Mouse (Mus musculus) G1E (cell line): ENCODE measurements around the gene Gcgr. TPM values are rescaled to one million over a fixed set of nuclear protein-coding genes. Genes with fewer than 3 reads are reported as not detected.

Source experiments
- ATAC-seq: 2 replicates; pipeline ENCODE4 v1.8.0; 2016; ENCODE audit warnings: mild to moderate bottlenecking; ENCODE audit not compliant: insufficient number of reproducible peaks, poor library complexity, low FRiP score, severe bottlenecking; ENCODE audit errors: extremely low read depth
- DNase-seq: peaks from one replicate; pipeline ENCODE4 v3.0.0; 2012; ENCODE audit warnings: low spot score
- H3K27me3 ChIP-seq: 2 replicates; pipeline ENCODE4 v1.6.1; 2012; ENCODE audit warnings: mild to moderate bottlenecking, low read length, inconsistent platforms; ENCODE audit not compliant: insufficient read depth
- H3K36me3 ChIP-seq: replicated peaks from 2 replicates; pipeline ENCODE3; 2012; ENCODE audit warnings: mild to moderate bottlenecking, inconsistent platforms
- H3K4me1 ChIP-seq: 2 replicates; pipeline ENCODE4 v1.6.1; 2012; ENCODE audit warnings: low read depth, low read length, inconsistent platforms, mixed read lengths; ENCODE audit not compliant: insufficient read depth
- H3K4me3 ChIP-seq: 2 replicates; pipeline ENCODE4 v1.5.1; 2012; ENCODE audit warnings: low read depth, mild to moderate bottlenecking, inconsistent platforms, low read length, moderate library complexity, mixed read lengths
- H3K9me3 ChIP-seq: replicated peaks from 2 replicates; pipeline ENCODE4 v1.6.1; 2012; ENCODE audit warnings: inconsistent platforms
- CTCF ChIP-seq: IDR thresholded peaks from 2 replicates; pipeline ENCODE4 v1.5.1; 2012; ENCODE audit warnings: low read depth, low read length, inconsistent platforms, mixed read lengths
- GATA1 ChIP-seq: IDR thresholded peaks from 2 replicates; pipeline ENCODE4 v1.6.1; 2012; ENCODE audit warnings: borderline replicate concordance, low read length, inconsistent platforms, mixed read lengths
- GATA2 ChIP-seq: IDR thresholded peaks from 2 replicates; pipeline ENCODE4 v1.6.1; 2012; ENCODE audit warnings: low read depth, low read length, inconsistent platforms, borderline replicate concordance
- POLR2AphosphoS5 ChIP-seq: IDR thresholded peaks from 2 replicates; pipeline ENCODE4 v1.6.1; 2012; ENCODE audit warnings: low read depth, low read length, inconsistent platforms; ENCODE audit not compliant: insufficient replicate concordance
- TAL1 ChIP-seq: conservative IDR thresholded peaks from 2 replicates; pipeline ENCODE4 v1.6.1; 2012; ENCODE audit warnings: low read depth, low read length, inconsistent platforms, mixed read lengths
- polyA plus RNA-seq: library from polyadenylated mRNA; stranded (reverse); fragments of >175 nt; gene quantifications from 2 replicates; pipeline ENCODE4 v1.2.3, GENCODE M21; 2012
- total RNA-seq, 2 experiments: library from RNA; stranded (forward) in 1 of 2; stranded (reverse) in 1 of 2; fragments of 200-1000 nt in 1 of 2; fragments of >200 nt in 1 of 2; fragmentation: Nextera tagmentation in 1 of 2; gene quantifications; 2 replicates each; pipeline ENCODE4 v1.2.3; 2014 to 2017

The Gcgr gene
- total and polyA plus RNA-seq, 3 experiments: not detected

DNA sequence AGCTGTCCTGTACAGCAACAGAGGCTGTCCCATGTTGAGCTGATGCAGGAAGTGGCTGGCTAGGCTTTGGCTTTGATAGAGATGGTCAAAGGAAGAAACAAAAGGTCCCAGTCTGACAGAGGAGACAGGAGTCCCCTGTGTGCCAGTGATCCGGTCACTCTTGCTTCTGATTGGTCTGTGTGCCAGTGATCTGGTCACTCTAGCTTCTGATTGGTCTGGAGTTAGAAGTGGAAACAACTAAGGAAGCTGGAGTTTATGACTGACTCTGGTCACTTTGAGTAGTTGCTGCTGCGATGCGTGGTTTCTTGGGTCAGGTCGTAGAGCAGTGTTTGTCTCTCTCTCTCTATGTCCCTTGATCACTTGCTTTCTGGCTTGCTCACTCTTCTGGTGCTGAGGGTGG is 28.8 kb upstream of the Gcgr start:
- Histone ChIP-seq H3K4me3 (no peak overlapping the region), H3K36me3 (peaks cover 33% of the 10 kb centered on the region), H3K4me1 (peaks cover 15% of the 10 kb centered on the region), H3K27me3 (peaks cover 24% of the 10 kb centered on the region), H3K9me3 (no peaks in the 10 kb centered on the region)
- DNase-seq (no peak), ATAC-seq (no peak)
- TF ChIP-seq POLR2AphosphoS5 (no peak), CTCF (no peak), GATA2 (no peak), GATA1 (no peak), TAL1 (no peak)

DNA sequence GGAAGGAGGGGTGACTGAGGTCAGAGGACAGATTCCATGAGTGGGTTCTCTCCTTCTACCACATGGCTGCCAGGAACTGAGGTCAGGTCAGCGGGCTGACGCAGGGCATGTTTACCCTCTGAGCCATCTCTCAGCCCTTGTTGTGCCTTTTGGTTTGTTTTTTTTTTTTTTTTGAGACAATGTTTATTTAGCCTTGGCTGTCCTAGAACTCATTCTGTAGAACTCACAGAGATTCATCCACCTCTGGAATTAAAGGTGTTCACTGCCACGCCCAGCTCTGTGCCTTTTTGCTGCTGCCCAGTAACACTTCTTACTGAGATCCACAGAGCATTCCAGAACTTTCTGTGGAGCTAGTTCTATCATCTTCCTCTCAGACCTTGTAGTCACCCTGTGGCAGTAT is 24.8 kb upstream of the Gcgr start:
- peaks cover 24% of the 10 kb centered on the region for H3K27me3 ChIP-seq
- H3K9me3 ChIP-seq: no peaks in the 10 kb centered on the region
- no peaks in the 10 kb centered on the region for H3K36me3 ChIP-seq
- ATAC-seq (no peak), DNase-seq (no peak)
- H3K4me1 ChIP-seq: peaks cover 37% of the 10 kb centered on the region
- TF ChIP-seq POLR2AphosphoS5 (no peak), GATA2 (no peak), CTCF (no peak), TAL1 (no peak), GATA1 (no peak)
- no peak overlapping the region for H3K4me3 ChIP-seq

DNA sequence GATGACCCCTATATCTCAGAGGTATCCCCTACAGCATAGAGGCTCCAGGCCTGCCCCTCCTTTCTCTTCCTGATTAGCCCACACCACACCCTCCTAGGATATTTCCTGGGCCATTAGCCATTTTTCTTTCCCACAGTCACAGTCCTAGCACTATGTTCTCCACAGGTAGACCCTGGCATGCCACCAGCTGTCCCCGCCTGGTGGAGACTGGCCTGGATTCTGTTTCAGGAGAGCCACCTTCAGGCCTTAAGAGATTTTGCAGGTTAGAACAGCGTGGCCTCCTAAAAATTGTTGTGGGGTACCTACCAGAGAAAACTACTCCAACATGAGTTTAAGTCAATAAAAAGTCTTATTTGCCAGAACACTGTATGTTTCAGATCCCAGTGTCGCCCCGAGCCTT is 23.6 kb upstream of the Gcgr start:
- peaks cover 48% of the 10 kb centered on the region for H3K4me1 ChIP-seq
- ATAC-seq (no peak), DNase-seq (peak; percentile 27)
- H3K9me3 ChIP-seq: no peaks in the 10 kb centered on the region
- peaks cover 19% of the 10 kb centered on the region for H3K27me3 ChIP-seq
- TF ChIP-seq GATA2: no peak
- TF ChIP-seq GATA1: no peak
- no peak; the same call in 1 of the 2 replicates for TF ChIP-seq CTCF
- TF ChIP-seq POLR2AphosphoS5: no peak
- TF ChIP-seq TAL1: no peak
- H3K36me3 ChIP-seq: no peaks in the 10 kb centered on the region
- no peak overlapping the region for H3K4me3 ChIP-seq

DNA sequence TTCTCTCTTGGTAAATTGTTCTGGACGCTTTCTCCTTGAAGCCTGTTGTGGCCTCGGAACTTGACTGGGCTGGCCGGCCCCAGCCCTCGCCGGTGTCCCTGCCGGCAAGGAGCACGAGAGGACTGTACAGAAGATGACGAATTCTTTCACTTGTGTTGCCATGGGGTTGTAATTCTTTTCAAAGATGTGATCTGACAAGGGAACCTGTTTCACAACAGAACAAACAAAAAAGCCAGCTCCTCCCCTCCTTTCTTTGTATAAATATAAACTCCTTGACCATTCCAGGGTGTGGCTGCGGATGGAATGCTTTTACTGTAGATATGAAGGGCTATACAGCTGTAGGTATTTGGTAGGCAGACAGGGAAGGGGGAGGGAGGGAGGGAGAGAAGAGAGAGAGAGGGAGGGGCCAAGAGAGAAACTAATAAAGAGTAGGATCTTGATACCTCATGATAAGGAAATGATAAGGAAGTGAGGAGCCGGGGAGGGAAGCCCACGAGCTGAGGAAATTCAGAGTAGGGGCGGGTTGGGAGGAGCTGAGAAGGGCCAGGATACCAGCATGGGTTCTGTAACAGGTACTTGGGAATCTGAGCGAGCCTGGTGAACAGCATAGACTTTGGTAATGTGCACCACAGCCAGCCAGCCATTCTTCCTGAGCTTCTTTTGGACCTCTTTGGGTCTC is 22.7 kb upstream of the Gcgr start:
- H3K27me3 ChIP-seq: peaks cover 14% of the 10 kb centered on the region
- no peak overlapping the region for H3K4me3 ChIP-seq
- H3K9me3 ChIP-seq: no peaks in the 10 kb centered on the region
- ATAC-seq (no peak), DNase-seq (no peak)
- H3K36me3 ChIP-seq: no peaks in the 10 kb centered on the region
- H3K4me1 ChIP-seq: peaks cover 51% of the 10 kb centered on the region
- TF ChIP-seq GATA1 (no peak), TAL1 (no peak), GATA2 (no peak), CTCF (no peak), POLR2AphosphoS5 (no peak)

DNA sequence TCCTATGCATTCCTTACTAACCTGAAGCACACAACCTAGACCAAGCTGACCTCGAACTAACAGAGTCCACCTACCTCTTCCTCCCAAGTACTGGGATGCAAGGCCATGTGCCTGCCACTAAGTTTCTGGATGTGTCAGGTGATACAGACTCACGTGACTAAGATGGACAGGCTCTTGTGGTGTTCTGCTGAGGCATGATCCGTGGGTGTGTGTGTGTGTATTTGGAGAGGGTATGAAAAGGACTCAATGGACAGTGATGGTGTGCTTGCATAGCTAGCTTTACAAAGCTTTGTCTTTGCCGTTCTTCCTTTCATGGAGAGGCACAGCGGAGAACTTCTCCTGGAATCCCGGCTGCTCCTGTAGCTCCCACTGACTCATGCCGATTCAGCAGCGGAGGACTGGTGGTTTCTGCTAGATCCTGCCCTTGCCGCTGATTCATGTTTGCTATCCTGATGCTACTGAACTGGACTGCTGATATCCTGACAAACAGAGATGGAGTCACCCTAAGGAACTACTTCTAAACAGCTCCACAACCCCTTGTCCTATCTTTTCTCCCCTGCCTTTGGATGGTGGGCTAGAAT is 22.1 kb upstream of the Gcgr start:
- ATAC-seq (no peak), DNase-seq (no peak)
- Histone ChIP-seq H3K9me3 (no peaks in the 10 kb centered on the region), H3K27me3 (peaks cover 10% of the 10 kb centered on the region), H3K4me3 (no peak overlapping the region), H3K4me1 (peaks cover 55% of the 10 kb centered on the region), H3K36me3 (no peaks in the 10 kb centered on the region)
- TF ChIP-seq TAL1: no peak
- TF ChIP-seq GATA1: no peak
- TF ChIP-seq POLR2AphosphoS5: no peak
- no peak for TF ChIP-seq GATA2
- TF ChIP-seq CTCF: no peak

DNA sequence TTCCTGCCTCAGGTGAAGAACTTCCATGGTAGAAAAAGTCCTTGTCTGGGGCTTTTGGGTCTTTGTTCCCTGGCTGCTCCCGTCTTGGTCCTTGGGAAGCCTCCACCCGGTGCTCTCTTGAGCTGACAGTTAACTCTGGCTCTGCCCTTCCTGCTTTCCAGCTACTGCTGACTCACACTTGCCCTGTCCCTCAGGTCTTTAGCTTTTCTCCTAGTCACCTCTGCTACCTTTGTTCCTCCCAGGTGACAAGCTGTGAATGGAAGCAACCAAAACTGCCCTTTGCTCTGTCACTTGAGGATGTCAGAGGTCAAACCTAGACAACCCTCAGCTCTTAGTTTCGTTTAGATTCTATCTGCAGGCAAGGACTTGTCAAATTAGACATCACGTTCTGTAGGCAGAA is 20.6 kb upstream of the Gcgr start:
- peaks cover 59% of the 10 kb centered on the region for H3K4me1 ChIP-seq
- DNase-seq (peak; percentile 19), ATAC-seq (0 out of 2 replicates have a peak, but pooled peaks have one; percentile 12)
- TF ChIP-seq GATA1: no peak
- TF ChIP-seq CTCF: no peak
- no peak for TF ChIP-seq POLR2AphosphoS5
- TF ChIP-seq TAL1: no peak
- TF ChIP-seq GATA2: no peak
- no peaks in the 10 kb centered on the region for H3K9me3 ChIP-seq
- peaks cover 3% of the 10 kb centered on the region; the same call in 1 of the 2 replicates for H3K27me3 ChIP-seq
- H3K4me3 ChIP-seq: peak overlapping the region; percentile 61; the same call in 1 of the 2 replicates
- H3K36me3 ChIP-seq: no peaks in the 10 kb centered on the region
